Mouse (Mus musculus) olfactory bulb, adult 2 months (tissue): ENCODE results near the gene Tlcd1.

Experiments
- CTCF ChIP-seq: fragments of 200-500 bp; IDR thresholded peaks from 2 replicates; pipeline ENCODE4 v1.5.1; 2012; ENCODE audit warnings: low read depth, mild to moderate bottlenecking, low read length, moderate library complexity; ENCODE audit not compliant: insufficient read depth
- POLR2A ChIP-seq: fragments of 200-500 bp; IDR thresholded peaks from 2 replicates; pipeline ENCODE4 v1.6.1; 2012; ENCODE audit warnings: mild to moderate bottlenecking, low read depth, low read length, moderate library complexity; ENCODE audit not compliant: insufficient read depth

GRCm38 (mm10) chr11:78153778-78154177 is 22.7 kb upstream of the Tlcd1 start:
- no peak for TF ChIP-seq POLR2A
- no peak for TF ChIP-seq CTCF
